Mouse (Mus musculus): ENCODE results near the gene Sfxn5. TPM values are rescaled to one million over a fixed set of nuclear protein-coding genes. Genes with fewer than 3 reads are reported as not detected.
A peak's percentile ranks its signal among the peaks of the same experiment; 100 is the strongest.

Gene Sfxn5
- polyA plus RNA-seq, 1 experiment from 2014 or later: 1.9 TPM

GRCm38 (mm10) chr6:85187340-85188211 lies 145.6 kb downstream of the Sfxn5 start, which contains the start of gene Emx1:
Gene Emx1, plus strand, starts transcription at chr6:85187438.
- Histone ChIP-seq H3K9me3 (replicated peaks) (no peaks in the 10 kb centered on the region), H3K4me2 (peak within 1 kb of the TSS; percentile 56), H3K36me3 (replicated peaks) (no peaks in the 10 kb centered on the region), H3K27me3 (peaks cover 87% of the 10 kb centered on the region), H3K4me1 (replicated peaks) (no peaks in the 10 kb centered on the region), H3K4me3 (replicated peaks) (peak within 1 kb of the TSS; percentile 26), H3K9ac (no peak within 1 kb of the TSS), H3K27ac (replicated peaks) (no peak within 1 kb of the TSS)
- no peak for ATAC-seq (ENCODE audit: insufficient read depth)
- WGBS (ENCODE audit: insufficient replicate concordance): under 1% methylated on average over 79 of the region's 81 CpGs

GRCm38 (mm10) chr6:85186744-85187059 lies 146.5 kb downstream of the Sfxn5 start:
- Histone ChIP-seq H3K27ac (replicated peaks) (no peak overlapping the region), H3K27me3 (peaks cover 78% of the 10 kb centered on the region), H3K4me2 (no peak overlapping the region), H3K9me3 (replicated peaks) (no peaks in the 10 kb centered on the region), H3K4me3 (replicated peaks) (no peak overlapping the region), H3K9ac (no peak overlapping the region), H3K36me3 (replicated peaks) (no peaks in the 10 kb centered on the region), H3K4me1 (replicated peaks) (no peaks in the 10 kb centered on the region)
- 2% methylated on average over 15 of the region's 15 CpGs for WGBS (ENCODE audit: insufficient replicate concordance)
- ATAC-seq (ENCODE audit: insufficient read depth): no peak

DNA sequence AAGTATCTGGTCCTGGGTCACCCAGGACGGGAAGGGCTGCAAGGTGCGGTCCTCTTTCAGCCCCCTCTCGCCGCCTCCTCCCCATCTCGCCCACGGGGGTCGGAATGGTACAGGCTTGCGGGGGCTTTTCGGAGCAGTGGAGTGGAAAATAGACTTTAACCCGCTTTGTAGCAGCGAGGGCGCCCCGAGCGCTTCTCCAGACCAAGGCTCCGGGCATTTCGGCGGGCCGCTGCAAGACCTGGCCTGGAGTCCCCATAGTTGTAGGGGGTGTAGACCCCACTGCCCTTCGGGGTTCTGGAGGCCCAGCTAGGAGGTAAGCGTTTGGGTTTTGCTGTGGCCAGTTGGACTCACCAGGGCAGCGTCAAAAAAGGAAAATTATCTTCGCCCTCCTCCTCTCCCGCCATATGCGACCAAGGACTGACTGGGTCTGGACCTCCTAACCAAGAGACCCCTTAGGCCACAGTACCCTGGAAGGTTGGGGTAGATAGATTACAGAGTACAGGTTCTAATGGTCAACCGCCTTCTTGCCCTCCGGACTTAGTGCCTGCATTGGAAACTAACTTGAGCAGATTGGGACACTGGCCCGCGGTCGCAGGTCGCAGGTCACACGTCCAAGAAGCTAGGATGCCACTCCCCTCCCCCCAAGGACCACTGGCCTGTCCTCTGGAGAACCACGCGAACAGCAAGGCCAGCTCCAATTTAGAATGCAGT lies 147.0 kb downstream of the Sfxn5 start:
- no peak overlapping the region for H3K9ac ChIP-seq
- H3K27me3 ChIP-seq: peaks cover 77% of the 10 kb centered on the region
- no peaks in the 10 kb centered on the region for H3K36me3 ChIP-seq (replicated peaks)
- H3K4me1 ChIP-seq (replicated peaks): no peaks in the 10 kb centered on the region
- WGBS (ENCODE audit: insufficient replicate concordance): 4% methylated on average over 33 of the region's 33 CpGs
- H3K4me2 ChIP-seq: peak overlapping the region; percentile 28
- no peak for ATAC-seq (ENCODE audit: insufficient read depth)
- no peaks in the 10 kb centered on the region for H3K9me3 ChIP-seq (replicated peaks)
- no peak overlapping the region for H3K4me3 ChIP-seq (replicated peaks)
- H3K27ac ChIP-seq (replicated peaks): no peak overlapping the region

DNA sequence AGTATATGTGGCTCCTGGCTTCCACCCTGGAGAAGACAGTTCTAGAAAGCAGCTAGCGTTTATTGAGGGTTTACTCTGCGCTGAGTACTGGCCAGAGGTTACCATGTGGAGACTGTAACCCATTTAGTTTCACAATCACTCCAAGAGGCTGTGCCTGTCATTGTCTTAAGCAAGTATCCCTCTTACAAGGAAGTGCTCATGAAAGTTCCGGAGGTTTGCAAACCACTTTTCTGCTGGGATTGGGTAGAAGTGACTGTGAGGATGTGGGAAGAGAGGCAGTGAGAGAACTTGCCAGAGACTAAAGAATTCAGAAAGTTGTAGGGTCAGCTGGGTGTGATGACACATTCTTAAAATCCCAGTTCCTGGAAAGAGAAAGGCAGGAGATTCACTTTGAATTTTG lies 149.3 kb downstream of the Sfxn5 start:
- H3K9me3 ChIP-seq (replicated peaks): no peaks in the 10 kb centered on the region
- no peak for ATAC-seq (ENCODE audit: insufficient read depth)
- WGBS (ENCODE audit: insufficient replicate concordance): 36% methylated on average over 3 of the region's 3 CpGs
- no peak overlapping the region for H3K27ac ChIP-seq (replicated peaks)
- H3K4me1 ChIP-seq (replicated peaks): no peaks in the 10 kb centered on the region
- H3K4me3 ChIP-seq (replicated peaks): no peak overlapping the region
- H3K36me3 ChIP-seq (replicated peaks): no peaks in the 10 kb centered on the region
- H3K9ac ChIP-seq: no peak overlapping the region
- peaks cover 70% of the 10 kb centered on the region for H3K27me3 ChIP-seq
- no peak overlapping the region for H3K4me2 ChIP-seq

GRCm38 (mm10) chr6:85180036-85180435 lies 153.2 kb downstream of the Sfxn5 start:
- 31% methylated on average over 2 of the region's 2 CpGs for WGBS (ENCODE audit: insufficient replicate concordance)
- no peak for ATAC-seq (ENCODE audit: insufficient read depth)

DNA sequence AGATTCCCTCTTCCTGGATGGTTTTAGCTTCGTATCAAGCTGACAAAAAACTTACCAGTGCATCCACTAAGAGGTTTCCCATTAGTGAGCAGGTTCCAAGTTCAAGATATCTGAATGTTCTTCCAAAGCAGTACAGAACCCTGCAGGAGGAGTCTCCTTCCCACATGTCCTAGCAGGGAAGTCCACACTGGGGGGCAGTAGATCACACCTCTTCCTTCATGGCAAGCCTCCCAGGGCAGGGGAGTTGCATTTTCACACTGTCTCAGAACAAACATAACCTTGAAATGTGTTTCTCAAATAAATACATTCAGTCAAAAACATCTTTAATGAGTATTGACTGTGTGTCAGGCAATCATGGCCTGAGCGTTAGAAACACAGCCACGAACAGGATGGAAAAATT lies 153.7 kb downstream of the Sfxn5 start:
- Histone ChIP-seq H3K36me3 (replicated peaks) (no peaks in the 10 kb centered on the region), H3K9ac (no peak overlapping the region), H3K4me1 (replicated peaks) (no peaks in the 10 kb centered on the region), H3K4me3 (replicated peaks) (no peak overlapping the region), H3K27me3 (peaks cover 29% of the 10 kb centered on the region), H3K4me2 (no peak overlapping the region), H3K9me3 (replicated peaks) (no peaks in the 10 kb centered on the region), H3K27ac (replicated peaks) (no peak overlapping the region)
- WGBS (ENCODE audit: insufficient replicate concordance): 64% methylated on average over 3 of the region's 3 CpGs
- no peak for ATAC-seq (ENCODE audit: insufficient read depth)

More at GRCm38 (mm10) chr6:85180036-85180435, 153.2 kb downstream of the Sfxn5 start:
- Histone ChIP-seq H3K9me3 (replicated peaks) (no peaks in the 10 kb centered on the region), H3K36me3 (replicated peaks) (no peaks in the 10 kb centered on the region), H3K27ac (replicated peaks) (no peak overlapping the region), H3K9ac (no peak overlapping the region), H3K4me1 (replicated peaks) (no peaks in the 10 kb centered on the region), H3K4me2 (no peak overlapping the region), H3K27me3 (peaks cover 32% of the 10 kb centered on the region), H3K4me3 (replicated peaks) (no peak overlapping the region)

- Histone ChIP-seq H3K9ac (no peak overlapping the region), H3K4me2 (no peak overlapping the region), H3K27me3 (peaks cover 9% of the 10 kb centered on the region; the same call in 1 of the 2 replicates), H3K9me3 (replicated peaks) (no peaks in the 10 kb centered on the region), H3K27ac (replicated peaks) (no peak overlapping the region), H3K4me1 (replicated peaks) (no peaks in the 10 kb centered on the region), H3K4me3 (replicated peaks) (no peak overlapping the region), H3K36me3 (replicated peaks) (no peaks in the 10 kb centered on the region)
- ATAC-seq (ENCODE audit: insufficient read depth): no peak
- 47% methylated on average over 11 of the region's 11 CpGs for WGBS (ENCODE audit: insufficient replicate concordance)
Observed at GRCm38 (mm10) chr6:85165440-85165921, 167.7 kb downstream of the Sfxn5 start.

Small RNA genes within 50 kb of the gene (microRNA-seq; reads per million reads assigned to microRNA genes)
- not detected for gene Mir705

Other genes starting within 250 kb of the Sfxn5 start
- 26.7 and 29.4 TPM in 2 replicates for gene Spr, start 195.7 kb downstream of the Sfxn5 start, polyA plus RNA-seq (2015; fragmentation: Nextera tagmentation; extraction: Ambion mirVana)
- gene Emx1, start 146.0 kb downstream of the Sfxn5 start, polyA plus RNA-seq (2015; fragmentation: Nextera tagmentation; extraction: Ambion mirVana): not detected in 2 replicates
- gene Rab11fip5, start 41.2 kb upstream of the Sfxn5 start, polyA plus RNA-seq (2015; fragmentation: Nextera tagmentation; extraction: Ambion mirVana): 0.86 and 1.3 TPM in 2 replicates
- not detected in 2 replicates for gene Noto, start 90.5 kb upstream of the Sfxn5 start, polyA plus RNA-seq (2015; fragmentation: Nextera tagmentation; extraction: Ambion mirVana)
- gene Smyd5, start 98.6 kb upstream of the Sfxn5 start, polyA plus RNA-seq (2015; fragmentation: Nextera tagmentation; extraction: Ambion mirVana): 20.1 and 21.4 TPM in 2 replicates
- gene Cct7, start 118.1 kb upstream of the Sfxn5 start, polyA plus RNA-seq (2015; fragmentation: Nextera tagmentation; extraction: Ambion mirVana): 260 and 270 TPM in 2 replicates
- 25.7 and 26.8 TPM in 2 replicates for gene Pradc1, start 118.5 kb upstream of the Sfxn5 start, polyA plus RNA-seq (2015; fragmentation: Nextera tagmentation; extraction: Ambion mirVana)
- gene Fbxo41, start 169.6 kb upstream of the Sfxn5 start, polyA plus RNA-seq (2015; fragmentation: Nextera tagmentation; extraction: Ambion mirVana): not detected in 2 replicates
- not detected in 2 replicates for gene Egr4, start 180.2 kb upstream of the Sfxn5 start, polyA plus RNA-seq (2015; fragmentation: Nextera tagmentation; extraction: Ambion mirVana)